Mouse (Mus musculus) cerebellum, adult 11 months (tissue): ENCODE data around the gene Zfp689.
"Not testable (repeated sequence)": the region's sequence is repeated elsewhere in the genome, so short reads cannot be mapped to it uniquely, and the experiment has no call there.

Experiments used
- DNase-seq: peaks from one replicate; pipeline ENCODE4 v3.0.0; 2022

Zfp689 gene

GRCm38 (mm10) chr7:127470011-127470715, 21.2 kb upstream of the Zfp689 start:
- DNase-seq: peak; percentile 31

- no peak for DNase-seq
These were observed 17.6 kb upstream of the Zfp689 start for GRCm38 (mm10) chr7:127466606-127467005.

DNA sequence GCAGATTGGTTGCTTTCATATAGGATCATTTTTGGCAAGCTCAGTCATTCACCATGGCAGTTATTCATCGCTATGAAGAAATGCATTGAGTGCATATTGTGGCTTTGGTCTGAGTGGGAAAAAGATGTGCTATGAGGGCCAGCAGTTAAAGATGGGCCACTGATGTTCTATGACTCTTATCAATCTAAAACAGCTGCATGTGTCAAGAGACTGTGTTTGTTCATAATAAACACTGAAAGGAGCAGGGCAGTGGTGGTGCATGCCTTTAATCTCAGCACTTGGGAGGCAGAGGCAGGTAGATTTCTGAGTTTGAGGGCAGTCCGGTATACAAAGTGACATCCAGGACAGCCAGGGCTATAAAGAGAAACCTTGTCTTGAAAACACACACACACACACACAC, 16.7 kb upstream of the Zfp689 start:
- DNase-seq: not testable (repeated sequence)

DNA sequence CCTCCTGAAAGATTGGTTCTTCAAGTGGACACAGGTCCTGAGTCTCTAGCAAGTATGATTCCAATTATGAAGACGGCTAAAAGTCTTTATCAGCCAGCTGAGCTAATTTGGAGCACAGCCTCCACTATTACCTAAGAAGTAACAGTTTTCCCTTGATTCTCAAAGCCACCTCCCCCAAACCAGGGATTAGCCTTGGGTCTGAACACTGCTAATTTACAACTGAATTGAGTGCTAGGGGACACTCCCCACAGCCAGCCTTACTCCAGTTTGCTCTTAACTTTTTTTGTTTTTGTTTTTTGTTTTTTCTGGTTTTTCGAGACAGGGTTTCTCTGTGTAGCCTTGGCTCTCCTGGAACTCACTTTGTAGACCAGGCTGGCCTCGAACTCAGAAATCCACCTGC, 16.2 kb upstream of the Zfp689 start:
- DNase-seq: no peak

- DNase-seq: not testable (repeated sequence)
These were observed 10.4 kb upstream of the Zfp689 start, which contains the start of gene Prr14 for GRCm38 (mm10) chr7:127459311-127459710. Gene Prr14, plus strand, starts transcription at chr7:127459611.

DNA sequence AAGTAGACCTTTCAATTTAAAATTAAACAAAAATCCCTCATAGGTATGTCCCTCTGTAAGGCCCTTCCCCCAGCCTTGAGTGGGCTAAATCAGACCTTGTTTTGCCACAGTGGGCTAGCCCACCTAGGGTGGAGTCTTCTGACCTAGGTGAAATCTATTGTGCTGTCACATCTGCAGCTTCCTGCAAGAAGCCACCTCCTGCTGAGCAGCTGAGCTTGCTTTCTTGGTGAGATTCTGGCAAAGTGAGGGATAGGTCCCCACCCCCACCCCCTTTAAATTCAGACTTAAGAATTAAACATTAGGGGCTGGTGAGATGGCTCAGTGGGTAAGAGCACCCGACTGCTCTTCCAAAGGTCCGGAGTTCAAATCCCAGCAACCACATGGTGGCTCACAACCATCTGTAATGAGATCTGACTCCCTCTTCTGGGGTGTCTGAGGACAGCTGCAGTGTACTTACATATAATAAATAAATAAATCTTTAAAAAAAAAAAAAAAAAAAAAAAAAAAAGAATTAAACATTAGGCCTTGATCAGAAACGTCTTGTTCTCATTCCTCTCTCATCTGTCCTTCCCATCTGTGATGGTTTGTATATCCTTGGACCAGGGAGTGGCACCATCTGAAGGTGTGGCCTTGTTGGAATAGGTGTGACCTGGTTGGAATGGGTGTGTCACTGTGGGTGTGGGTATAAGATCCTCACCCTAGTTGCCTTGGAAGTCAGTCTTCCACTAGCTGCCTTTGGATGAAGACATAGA, 9.6 kb upstream of the Zfp689 start:
- not testable (repeated sequence) for DNase-seq

DNA sequence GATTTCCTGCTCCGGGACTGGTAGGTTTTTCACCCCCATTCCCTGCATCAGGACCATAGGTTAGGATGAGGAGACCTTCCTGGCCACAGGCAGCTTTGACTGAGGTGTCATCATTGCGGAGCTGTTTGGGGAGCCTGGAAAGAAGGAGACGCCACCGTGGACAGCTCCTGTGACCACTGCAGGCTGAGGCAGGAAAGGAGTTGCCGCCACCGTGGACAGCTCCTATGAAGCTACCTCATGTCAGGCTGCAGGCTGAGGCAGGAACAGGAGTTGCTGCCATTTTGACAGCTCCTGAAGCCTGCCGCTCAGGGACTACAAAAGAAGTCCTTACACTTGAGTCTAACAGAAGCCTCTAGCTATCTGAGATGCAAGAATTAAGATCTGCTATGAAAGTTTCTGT, 5.9 kb upstream of the Zfp689 start:
- DNase-seq: no peak

- DNase-seq: no peak
These were observed 4.1 kb upstream of the Zfp689 start for GRCm38 (mm10) chr7:127453056-127453455.

GRCm38 (mm10) chr7:127449966-127450365, 1.0 kb upstream of the Zfp689 start:
- DNase-seq: no peak

DNA sequence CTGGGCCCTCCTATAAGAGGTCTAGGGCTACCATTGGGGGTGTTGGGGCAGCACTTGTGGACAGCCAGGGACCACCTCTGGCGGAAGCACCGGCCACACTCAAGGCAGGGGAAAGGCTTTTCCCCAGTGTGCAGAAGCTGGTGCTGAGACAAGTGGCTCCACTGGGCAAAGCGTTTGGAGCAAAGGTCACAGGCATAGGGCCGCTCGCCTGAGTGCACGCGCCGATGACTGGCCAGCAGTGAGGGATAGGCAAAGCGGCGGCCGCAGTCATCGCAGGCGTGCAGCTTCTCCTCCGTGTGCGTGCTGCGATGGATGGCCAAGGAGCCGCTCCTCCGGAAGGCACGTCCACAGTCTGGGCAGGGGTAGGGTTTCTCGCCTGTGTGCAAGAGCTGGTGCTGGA, 5.0 kb downstream of the Zfp689 start:
- DNase-seq: no peak

DNA sequence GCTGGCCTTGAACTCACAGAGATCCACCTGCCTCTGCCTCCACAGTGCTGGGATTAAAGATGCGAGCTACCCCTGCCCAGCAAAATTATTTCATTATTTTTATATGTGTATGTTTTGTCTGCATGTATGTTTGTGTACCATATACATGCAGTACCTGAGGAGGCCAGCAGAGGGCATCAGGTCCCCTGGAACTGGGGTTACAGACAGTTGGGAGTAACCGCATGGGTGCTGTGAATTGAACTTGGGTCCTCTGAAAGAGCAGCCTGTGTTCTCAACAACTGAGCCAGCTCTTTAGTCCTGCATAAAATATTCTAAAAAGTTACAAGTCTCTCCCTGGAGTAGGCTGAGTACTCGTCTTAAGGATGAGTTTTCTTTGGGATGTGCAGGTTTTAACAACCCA, 11.2 kb downstream of the Zfp689 start:
- DNase-seq: no peak

GRCm38 (mm10) chr7:127435206-127435605, 13.8 kb downstream of the Zfp689 start:
- DNase-seq: no peak

DNA sequence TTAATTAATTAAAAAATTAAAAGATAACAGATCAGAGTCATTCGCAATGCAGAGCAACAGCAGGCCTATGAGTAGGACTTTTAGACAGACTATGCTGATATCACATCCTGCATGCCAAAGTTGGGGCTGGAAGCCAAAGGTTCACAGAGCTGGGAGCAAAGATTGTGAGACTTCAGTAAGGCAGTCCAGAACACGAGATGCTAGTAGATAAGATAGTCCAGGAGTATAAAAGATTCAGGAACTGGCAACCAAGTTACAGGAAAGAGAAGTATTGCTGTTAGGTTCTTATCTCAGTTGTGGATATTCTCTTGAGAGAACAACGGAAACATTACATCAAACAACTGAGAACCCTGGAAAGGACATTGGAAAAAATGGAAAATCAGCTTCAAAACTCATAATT, 22.6 kb downstream of the Zfp689 start:
- DNase-seq: no peak

- no peak for DNase-seq
These were observed 23.0 kb downstream of the Zfp689 start for GRCm38 (mm10) chr7:127425911-127426310.

- no peak for DNase-seq
These were observed 23.7 kb downstream of the Zfp689 start for GRCm38 (mm10) chr7:127425291-127425690.

- no peak for DNase-seq
These were observed 26.7 kb downstream of the Zfp689 start for GRCm38 (mm10) chr7:127422247-127422646.

DNA sequence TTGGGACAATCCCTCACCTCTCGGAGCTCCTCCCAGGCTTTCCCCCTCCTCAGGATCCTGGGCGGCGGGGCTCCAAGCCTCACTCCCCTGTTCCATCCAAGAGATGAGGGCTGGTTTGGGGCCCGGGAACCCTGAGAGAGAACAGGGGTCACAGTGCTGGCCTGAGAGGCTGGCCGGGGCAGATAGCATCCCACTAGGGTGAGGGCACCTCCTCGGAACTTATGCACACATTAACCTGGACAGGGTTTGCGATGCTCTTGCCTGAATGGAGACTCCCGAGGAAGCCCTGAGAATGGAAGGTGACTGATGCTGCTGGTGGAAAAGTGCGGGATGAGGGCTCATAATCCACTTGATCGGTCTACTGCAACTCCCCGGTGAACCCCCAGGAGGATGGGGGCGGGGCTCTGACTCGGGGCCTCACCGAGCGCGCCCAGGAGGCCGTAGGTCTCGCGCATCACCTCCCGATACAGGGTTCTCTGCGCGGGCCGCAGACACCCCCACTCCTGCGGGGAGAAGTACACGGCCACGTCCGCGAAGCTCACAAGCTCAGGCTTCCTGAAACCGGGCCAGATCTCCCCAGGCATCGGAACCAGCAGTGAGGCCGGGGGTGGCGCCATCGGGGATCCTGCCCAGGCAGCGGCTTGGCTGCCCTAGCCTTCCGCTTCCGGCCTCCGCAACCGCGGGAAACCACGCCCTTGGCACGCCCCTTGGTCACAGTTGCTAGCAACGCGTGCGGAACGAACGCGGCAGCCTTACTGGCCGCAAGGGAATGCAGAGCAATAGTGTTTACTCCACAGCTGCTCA, 27.4 kb downstream of the Zfp689 start, which contains the start of gene Zfp688:
TSS of gene Zfp688 (minus strand) at position 681 of the 804 bp plus-strand sequence.
- peak; percentile 85 for DNase-seq

GRCm38 (mm10) chr7:127411418-127411817, 37.5 kb downstream of the Zfp689 start:
- no peak for DNase-seq

DNA sequence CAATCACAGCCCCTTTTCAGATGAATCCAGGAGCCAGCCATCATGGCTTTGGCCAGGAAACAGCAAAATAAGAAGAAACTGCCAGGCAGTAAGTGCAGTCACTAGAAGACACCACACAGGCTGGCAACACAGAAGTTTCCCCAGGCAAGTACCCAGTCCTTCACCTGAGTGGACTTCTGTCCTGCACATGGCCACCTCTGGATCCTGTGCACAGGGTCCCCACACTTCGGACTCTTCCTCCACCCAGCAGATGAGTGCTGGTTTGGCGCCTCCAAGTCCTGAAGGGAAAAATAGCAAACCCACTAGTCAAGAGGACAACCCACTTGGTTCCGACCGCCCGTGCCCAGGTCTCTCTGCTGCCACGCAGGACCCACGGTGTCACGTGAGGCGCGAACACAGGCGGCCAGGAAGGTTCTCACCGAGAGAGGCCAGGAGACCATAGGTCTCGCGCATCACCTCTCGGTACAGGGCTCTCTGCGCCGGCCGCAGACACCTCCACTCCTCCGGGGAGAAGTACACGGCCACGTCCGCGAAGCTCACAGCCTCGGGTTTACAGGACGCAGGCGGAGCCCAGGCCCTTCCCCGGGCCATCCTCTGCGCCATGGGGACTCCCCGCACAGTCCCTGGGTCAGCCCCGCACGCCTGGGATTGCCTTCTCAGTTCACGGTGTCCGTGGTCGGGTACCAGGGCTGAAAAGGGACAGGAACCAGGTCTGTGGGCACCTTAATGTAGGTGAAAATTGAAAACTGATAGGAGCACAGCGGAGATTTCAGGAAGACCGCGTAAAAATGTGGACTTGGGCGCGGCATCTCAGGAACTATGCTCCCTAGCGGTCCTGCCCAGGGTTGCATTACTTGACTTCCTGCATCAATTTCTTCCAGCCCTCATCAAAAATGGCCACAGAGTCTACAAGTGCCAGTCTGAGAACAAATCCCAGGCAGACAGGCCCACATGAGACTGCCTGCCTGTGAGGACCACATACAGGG, 42.7 kb downstream of the Zfp689 start, which contains the start of gene Zfp764:
TSS of gene Zfp764 (minus strand) at position 821 of the 986 bp plus-strand sequence.
- peak; percentile 90 for DNase-seq

- DNase-seq: not testable (repeated sequence)
These were observed 44.9 kb downstream of the Zfp689 start for GRCm38 (mm10) chr7:127404101-127404500.

- DNase-seq: no peak
These were observed 46.0 kb downstream of the Zfp689 start for GRCm38 (mm10) chr7:127402980-127403379.

DNA sequence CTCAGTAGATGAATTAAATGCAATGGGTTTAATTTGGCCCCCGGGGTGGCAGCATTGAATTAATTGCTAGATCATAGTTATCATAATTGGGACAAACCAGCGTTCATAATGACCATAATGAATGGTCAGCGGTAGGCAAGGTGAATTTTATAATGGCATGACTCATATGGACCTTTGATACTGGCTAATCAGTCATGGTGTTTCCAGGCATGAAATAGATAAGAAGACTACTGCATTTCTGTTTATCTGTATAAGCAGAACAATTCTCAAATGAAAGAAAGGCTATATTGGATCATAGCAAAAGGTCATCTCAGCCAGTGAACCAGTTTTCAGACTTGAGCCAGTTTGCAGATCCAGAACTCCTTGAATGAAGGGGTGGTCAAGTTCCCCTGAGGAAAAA, 48.6 kb downstream of the Zfp689 start:
- no peak for DNase-seq
